Mouse (Mus musculus): ENCODE measurements at regions not wholly inside any gene's neighbourhood (a gene's known extent, or its start where the extent isn't known, plus 50 kb on each side); places are given as distances from the start of the nearest gene placed in this dataset.

GRCm38 (mm10) chr9:84977470-84977869 lies 335.1 kb upstream of the Gm11114 start:
- Histone ChIP-seq H3K9me3 (ENCODE audit: control insufficient read depth, insufficient read depth, low read depth, low read length) (no peaks in the 10 kb centered on the region), H3K27ac (ENCODE audit: insufficient read depth, low read depth, low read length, poor library complexity, severe bottlenecking) (no peak overlapping the region), H3K4me3 (ENCODE audit: insufficient read depth in 1 of 2, low read depth in 1 of 2, low read length in 2 of 2, poor library complexity in 1 of 2, severe bottlenecking in 1 of 2) (no peak overlapping the region), H3K4me1 (ENCODE audit: control insufficient read depth in 2 of 2, insufficient read depth in 2 of 2, low read length in 2 of 2, poor library complexity in 1 of 2) (no peaks in the 10 kb centered on the region), H3K9ac (ENCODE audit: insufficient read depth, low read depth, low read length, poor library complexity, severe bottlenecking) (no peak overlapping the region), H3K36me3 (ENCODE audit: control insufficient read depth, insufficient read depth, low read length, poor library complexity, severe bottlenecking) (no peaks in the 10 kb centered on the region)
- no peak for DNase-seq (ENCODE audit: low read depth, low spot score)
- TF ChIP-seq ZC3H11A (IDR thresholded peaks at IDR 0.05; ENCODE audit: borderline replicate concordance, low read depth, low read length) (no peak), CHD2 (IDR thresholded peaks at IDR 0.05; ENCODE audit: low read depth, low read length) (no peak), ZNF384 (IDR thresholded peaks at IDR 0.05; ENCODE audit: low read depth, low read length) (no peak), MAFK (IDR thresholded peaks at IDR 0.05; ENCODE audit: insufficient read depth, low read depth, low read length) (no peak), HCFC1 (IDR thresholded peaks at IDR 0.05; ENCODE audit: borderline replicate concordance, insufficient read depth, low read length) (no peak)
- in situ Hi-C loops (cut with MboI; ENCODE audit: low sequenced_read_pairs in 2 of 2, unreplicated experiment in 2 of 2) = no loop called here

DNA sequence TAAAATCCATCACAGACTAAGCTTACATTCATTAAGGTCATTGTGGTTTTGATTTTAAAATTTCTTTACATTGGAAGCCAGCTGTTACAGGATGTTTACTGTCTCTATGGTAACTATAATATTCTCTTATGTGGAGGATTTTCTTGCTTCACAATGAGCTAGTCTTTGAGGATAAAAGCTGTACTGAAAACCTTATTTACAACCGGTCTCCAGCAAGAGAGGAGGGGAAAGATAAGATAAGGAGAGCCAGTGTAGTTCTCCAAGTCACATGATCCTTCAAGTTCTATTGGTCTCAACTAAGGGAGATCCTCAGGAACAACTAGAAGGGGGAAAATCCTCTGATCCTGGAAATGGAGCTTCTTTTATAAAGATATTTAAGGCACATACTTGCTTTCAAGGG lies 309.2 kb upstream of the Gm11114 start:
- Histone ChIP-seq H3K9ac (ENCODE audit: insufficient read depth, low read depth, low read length, poor library complexity, severe bottlenecking) (no peak overlapping the region), H3K9me3 (ENCODE audit: control insufficient read depth, insufficient read depth, low read depth, low read length) (no peaks in the 10 kb centered on the region), H3K4me1 (ENCODE audit: control insufficient read depth in 2 of 2, insufficient read depth in 2 of 2, low read length in 2 of 2, poor library complexity in 1 of 2) (no peaks in the 10 kb centered on the region), H3K27ac (ENCODE audit: insufficient read depth, low read depth, low read length, poor library complexity, severe bottlenecking) (no peak overlapping the region), H3K4me3 (ENCODE audit: insufficient read depth in 1 of 2, low read depth in 1 of 2, low read length in 2 of 2, poor library complexity in 1 of 2, severe bottlenecking in 1 of 2) (no peak overlapping the region), H3K36me3 (ENCODE audit: control insufficient read depth, insufficient read depth, low read length, poor library complexity, severe bottlenecking) (no peaks in the 10 kb centered on the region)
- in situ Hi-C loops (cut with MboI; ENCODE audit: low sequenced_read_pairs in 2 of 2, unreplicated experiment in 2 of 2) = no loop called here
- DNase-seq (ENCODE audit: low read depth, low spot score) = no peak
- no peak for TF ChIP-seq CHD2 (IDR thresholded peaks at IDR 0.05; ENCODE audit: low read depth, low read length)
- TF ChIP-seq ZNF384 (IDR thresholded peaks at IDR 0.05; ENCODE audit: low read depth, low read length) = no peak
- no peak for TF ChIP-seq ZC3H11A (IDR thresholded peaks at IDR 0.05; ENCODE audit: borderline replicate concordance, low read depth, low read length)
- no peak for TF ChIP-seq MAFK (IDR thresholded peaks at IDR 0.05; ENCODE audit: insufficient read depth, low read depth, low read length)
- TF ChIP-seq HCFC1 (IDR thresholded peaks at IDR 0.05; ENCODE audit: borderline replicate concordance, insufficient read depth, low read length) = no peak

GRCm38 (mm10) chr9:85011361-85011760 lies 301.2 kb upstream of the Gm11114 start:
- no peak for TF ChIP-seq ZNF384 (IDR thresholded peaks at IDR 0.05; ENCODE audit: low read depth, low read length)
- no peak for TF ChIP-seq HCFC1 (IDR thresholded peaks at IDR 0.05; ENCODE audit: borderline replicate concordance, insufficient read depth, low read length)
- no peak for TF ChIP-seq ZC3H11A (IDR thresholded peaks at IDR 0.05; ENCODE audit: borderline replicate concordance, low read depth, low read length)
- no peak for TF ChIP-seq CHD2 (IDR thresholded peaks at IDR 0.05; ENCODE audit: low read depth, low read length)
- TF ChIP-seq MAFK (IDR thresholded peaks at IDR 0.05; ENCODE audit: insufficient read depth, low read depth, low read length) = no peak
- H3K27ac ChIP-seq (ENCODE audit: insufficient read depth, low read depth, low read length, poor library complexity, severe bottlenecking) = no peak overlapping the region
- H3K36me3 ChIP-seq (ENCODE audit: control insufficient read depth, insufficient read depth, low read length, poor library complexity, severe bottlenecking) = no peaks in the 10 kb centered on the region
- in situ Hi-C loops (cut with MboI; ENCODE audit: low sequenced_read_pairs in 2 of 2, unreplicated experiment in 2 of 2) = no loop called here
- DNase-seq (ENCODE audit: low read depth, low spot score) = no peak
- H3K9me3 ChIP-seq (ENCODE audit: control insufficient read depth, insufficient read depth, low read depth, low read length) = no peaks in the 10 kb centered on the region
- no peak overlapping the region for H3K4me3 ChIP-seq (ENCODE audit: insufficient read depth in 1 of 2, low read depth in 1 of 2, low read length in 2 of 2, poor library complexity in 1 of 2, severe bottlenecking in 1 of 2)
- H3K4me1 ChIP-seq (ENCODE audit: control insufficient read depth in 2 of 2, insufficient read depth in 2 of 2, low read length in 2 of 2, poor library complexity in 1 of 2) = no peaks in the 10 kb centered on the region
- H3K9ac ChIP-seq (ENCODE audit: insufficient read depth, low read depth, low read length, poor library complexity, severe bottlenecking) = no peak overlapping the region

DNA sequence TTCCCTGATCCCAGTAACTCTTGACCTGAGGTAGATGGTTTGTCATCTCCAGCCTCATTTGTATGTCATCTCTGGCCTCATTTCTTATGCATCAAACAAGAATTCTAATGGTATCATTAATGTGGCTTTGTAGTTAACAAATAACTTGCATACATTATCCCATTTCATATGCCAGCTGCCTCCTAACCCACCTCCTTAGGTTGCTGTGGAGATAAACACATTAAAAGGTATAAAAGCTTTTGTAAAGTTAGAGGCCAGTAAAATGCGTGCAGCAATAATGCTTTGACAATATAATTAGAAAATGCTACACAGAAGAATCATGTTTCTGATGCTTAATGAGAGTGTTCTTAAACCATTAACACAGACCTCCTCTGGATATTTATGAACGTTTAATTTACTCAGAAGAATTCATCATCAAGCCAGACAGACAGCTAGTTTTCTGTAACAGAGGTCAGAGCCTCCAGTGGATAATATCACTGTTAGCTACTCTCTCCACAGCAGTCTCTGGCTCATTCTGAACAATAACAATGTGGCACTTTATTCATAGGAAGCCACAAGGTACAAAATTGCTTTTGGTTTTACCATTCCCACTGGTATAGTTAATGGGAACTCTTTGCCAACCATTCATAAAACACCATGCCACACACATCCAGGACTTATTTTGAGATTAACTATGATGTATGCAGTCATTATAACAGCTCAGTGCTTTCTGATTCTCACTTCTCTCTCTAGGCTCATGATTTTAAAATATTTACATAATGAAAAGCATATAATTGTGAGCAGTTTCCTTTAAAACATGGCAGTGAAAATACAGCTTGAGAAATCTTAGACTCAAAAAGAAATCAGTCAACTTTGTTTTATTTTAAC lies 264.2 kb upstream of the Gm11114 start:
- in situ Hi-C loops (cut with MboI; ENCODE audit: low sequenced_read_pairs in 2 of 2, unreplicated experiment in 2 of 2) = no loop called here
- Histone ChIP-seq H3K4me1 (ENCODE audit: control insufficient read depth in 2 of 2, insufficient read depth in 2 of 2, low read length in 2 of 2, poor library complexity in 1 of 2) (no peaks in the 10 kb centered on the region), H3K9me3 (ENCODE audit: control insufficient read depth, insufficient read depth, low read depth, low read length) (no peaks in the 10 kb centered on the region), H3K27ac (ENCODE audit: insufficient read depth, low read depth, low read length, poor library complexity, severe bottlenecking) (no peak overlapping the region), H3K36me3 (ENCODE audit: control insufficient read depth, insufficient read depth, low read length, poor library complexity, severe bottlenecking) (no peaks in the 10 kb centered on the region), H3K9ac (ENCODE audit: insufficient read depth, low read depth, low read length, poor library complexity, severe bottlenecking) (no peak overlapping the region), H3K4me3 (ENCODE audit: insufficient read depth in 1 of 2, low read depth in 1 of 2, low read length in 2 of 2, poor library complexity in 1 of 2, severe bottlenecking in 1 of 2) (no peak overlapping the region)
- DNase-seq (ENCODE audit: low read depth, low spot score) = no peak
- TF ChIP-seq ZNF384 (IDR thresholded peaks at IDR 0.05; ENCODE audit: low read depth, low read length) (no peak), MAFK (IDR thresholded peaks at IDR 0.05; ENCODE audit: insufficient read depth, low read depth, low read length) (no peak), CHD2 (IDR thresholded peaks at IDR 0.05; ENCODE audit: low read depth, low read length) (no peak), HCFC1 (IDR thresholded peaks at IDR 0.05; ENCODE audit: borderline replicate concordance, insufficient read depth, low read length) (no peak), ZC3H11A (IDR thresholded peaks at IDR 0.05; ENCODE audit: borderline replicate concordance, low read depth, low read length) (no peak)
